Mouse (Mus musculus) neural tube, embryonic 12.5 days (tissue): Measurements from ENCODE around the gene Tab2. TPM values are rescaled to one million over a fixed set of nuclear protein-coding genes. Genes with fewer than 3 reads are reported as not detected.

Experiments
- ATAC-seq: fragments of 200-750 bp; cut with Nextera tagmentation; 2 replicates; pipeline ENCODE4 v1.8.0; 2017; ENCODE audit warnings: low read depth, mild to moderate bottlenecking, moderate TSS enrichment, moderate library complexity; ENCODE audit not compliant: low FRiP score
- H3K27ac ChIP-seq: fragments of 300-500 bp; sonication (generic); 2 replicates; pipeline ENCODE4 v1.5.1; 2016
- H3K27me3 ChIP-seq: fragments of 300-500 bp; sonication (generic); replicated peaks from 2 replicates; pipeline ENCODE4 v1.6.1; 2016; ENCODE audit warnings: mild to moderate bottlenecking
- H3K36me3 ChIP-seq: fragments of 300-500 bp; sonication (generic); 2 replicates; pipeline ENCODE4 v1.6.1; 2016; ENCODE audit warnings: mild to moderate bottlenecking
- H3K4me1 ChIP-seq: fragments of 300-500 bp; sonication (generic); 2 replicates; pipeline ENCODE4 v1.6.1; 2016
- H3K4me2 ChIP-seq: fragments of 300-500 bp; sonication (generic); replicated peaks from 2 replicates; pipeline ENCODE4 v1.6.1; 2016; ENCODE audit warnings: mild to moderate bottlenecking
- H3K4me3 ChIP-seq: fragments of 300-500 bp; sonication (generic); 2 replicates; pipeline ENCODE4 v1.5.1; 2016
- H3K9ac ChIP-seq: fragments of 300-500 bp; sonication (generic); 2 replicates; pipeline ENCODE4 v1.6.1; 2016; ENCODE audit warnings: mild to moderate bottlenecking
- H3K9me3 ChIP-seq: fragments of 300-500 bp; sonication (generic); 2 replicates; pipeline ENCODE4 v1.6.1; 2016; ENCODE audit warnings: mild to moderate bottlenecking
- WGBS: fragments of 180-500 bp; shearing (Covaris S2); methylation state at CpG from one replicate; pipeline ENCODE4 v1.1.7; 2016; 5-methylcytosine and 5-hydroxymethylcytosine counted together
- polyA plus RNA-seq: library from polyadenylated mRNA; unstranded; fragments of >200 nt; fragmentation: Nextera tagmentation; extraction: Ambion mirVana; gene quantifications from 2 replicates; pipeline ENCODE4 v1.2.1, GENCODE M21; 2016

Tab2 gene
- 18.3 and 19.4 TPM in 2 replicates for polyA plus RNA-seq

DNA sequence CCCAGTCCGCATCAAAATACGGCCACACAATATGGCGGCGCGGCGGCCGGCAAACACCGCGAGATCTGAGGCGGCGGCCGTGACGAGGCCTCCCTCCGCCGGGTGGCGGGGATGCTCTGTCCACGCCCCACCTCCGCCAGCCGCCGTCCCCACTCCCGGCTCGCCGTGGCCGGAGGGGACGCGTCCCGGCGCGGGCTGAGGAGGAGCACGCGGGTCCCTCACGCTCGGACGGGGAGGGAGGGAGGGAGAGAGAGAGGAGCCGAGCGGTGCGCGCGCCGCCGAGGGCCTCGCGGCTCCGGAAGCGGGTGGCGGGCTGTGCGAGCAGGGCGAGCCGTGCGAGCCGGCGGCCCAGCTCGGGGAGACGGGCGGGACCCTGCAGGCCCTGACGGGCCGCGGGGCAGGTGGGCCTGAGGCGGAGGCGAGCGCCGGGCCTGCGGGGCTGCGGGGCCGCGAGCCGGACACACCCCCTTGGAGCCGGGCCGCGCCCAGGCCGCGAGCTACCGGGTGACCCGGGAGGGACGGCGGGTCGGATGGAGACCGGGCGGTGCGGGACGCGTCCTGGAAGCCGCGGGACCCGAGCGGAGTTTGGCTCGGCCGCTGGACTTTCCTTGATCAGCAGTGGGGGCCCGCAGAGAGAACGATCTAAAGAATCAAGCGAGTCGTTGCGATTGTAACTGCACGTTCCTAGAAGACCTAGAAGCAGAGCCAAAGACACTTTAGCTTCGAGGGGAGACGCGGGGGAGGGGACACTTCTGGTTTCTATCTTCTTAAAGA lies at the start of gene Tab2:
Gene Tab2, minus strand, starts transcription at position 3 of the 774 bp plus-strand sequence.
- Histone ChIP-seq H3K27me3 (no peaks in the 10 kb centered on the region), H3K4me3 (peak within 1 kb of the TSS; percentile 90), H3K4me2 (peak within 1 kb of the TSS; percentile 84), H3K9me3 (no peaks in the 10 kb centered on the region), H3K36me3 (no peaks in the 10 kb centered on the region), H3K27ac (peak within 1 kb of the TSS; percentile 98), H3K9ac (peak within 1 kb of the TSS; percentile 96), H3K4me1 (peaks cover 15% of the 10 kb centered on the region)
- under 1% methylated on average over 78 of the region's 97 CpGs for WGBS
- peak; percentile 98 for ATAC-seq

DNA sequence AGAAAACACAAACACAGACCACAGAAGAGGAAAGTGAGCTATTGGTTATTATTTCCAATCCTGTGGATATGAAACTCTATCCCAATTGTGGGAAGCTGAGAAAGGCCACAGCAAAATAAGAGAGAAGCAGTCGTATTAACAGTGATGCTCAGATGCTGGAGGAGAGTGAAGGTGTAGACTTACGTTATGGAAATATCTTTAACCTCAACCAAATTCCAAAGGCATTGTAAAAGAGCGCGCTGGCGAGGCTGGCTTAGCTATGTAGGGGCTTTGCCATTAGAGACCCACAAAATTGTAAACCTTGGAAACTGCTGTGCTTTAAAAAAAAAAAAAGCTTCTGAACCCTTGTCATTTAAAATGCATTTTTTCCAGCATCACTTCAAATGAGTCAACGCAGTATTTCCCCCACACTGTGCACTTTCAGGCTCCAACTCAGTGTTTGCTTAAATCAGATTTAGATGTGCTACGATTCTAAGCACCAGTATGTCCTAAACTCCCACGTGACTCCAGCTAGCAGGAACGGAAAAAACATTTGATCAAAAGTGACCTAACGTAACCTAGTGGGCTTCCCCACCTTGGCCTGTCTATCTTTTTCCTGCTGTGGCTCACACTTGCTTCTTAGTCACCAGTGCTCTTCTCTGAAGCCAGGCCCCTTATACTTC lies 36.4 kb upstream of the Tab2 start:
- H3K27ac ChIP-seq = no peak overlapping the region
- ATAC-seq = no peak
- no peak overlapping the region for H3K4me3 ChIP-seq
- no peak overlapping the region for H3K4me2 ChIP-seq
- no peaks in the 10 kb centered on the region for H3K9me3 ChIP-seq
- no peaks in the 10 kb centered on the region for H3K27me3 ChIP-seq
- H3K9ac ChIP-seq = no peak overlapping the region
- WGBS = 82% methylated on average over 10 of the region's 10 CpGs
- H3K36me3 ChIP-seq = no peaks in the 10 kb centered on the region
- no peaks in the 10 kb centered on the region for H3K4me1 ChIP-seq

- Histone ChIP-seq H3K36me3 (no peaks in the 10 kb centered on the region), H3K27me3 (no peaks in the 10 kb centered on the region), H3K9ac (no peak overlapping the region), H3K4me2 (no peak overlapping the region), H3K4me3 (no peak overlapping the region), H3K4me1 (no peaks in the 10 kb centered on the region), H3K27ac (no peak overlapping the region), H3K9me3 (no peaks in the 10 kb centered on the region)
- 79% methylated on average over 5 of the region's 5 CpGs for WGBS
- no peak for ATAC-seq
Observed at GRCm38 (mm10) chr10:7991596-7991995, 35.6 kb upstream of the Tab2 start.

- Histone ChIP-seq H3K9me3 (no peaks in the 10 kb centered on the region), H3K27ac (no peak overlapping the region), H3K4me3 (no peak overlapping the region), H3K27me3 (no peaks in the 10 kb centered on the region), H3K4me2 (no peak overlapping the region), H3K4me1 (no peaks in the 10 kb centered on the region), H3K36me3 (no peaks in the 10 kb centered on the region), H3K9ac (no peak overlapping the region)
- no peak for ATAC-seq
- WGBS = 90% methylated on average over 8 of the region's 8 CpGs
Observed at GRCm38 (mm10) chr10:7987521-7987920, 31.5 kb upstream of the Tab2 start.

GRCm38 (mm10) chr10:7976462-7976861 lies 20.4 kb upstream of the Tab2 start:
- Histone ChIP-seq H3K4me1 (no peaks in the 10 kb centered on the region), H3K27me3 (no peaks in the 10 kb centered on the region), H3K27ac (no peak overlapping the region), H3K9me3 (no peaks in the 10 kb centered on the region), H3K9ac (no peak overlapping the region), H3K4me3 (no peak overlapping the region), H3K36me3 (no peaks in the 10 kb centered on the region), H3K4me2 (no peak overlapping the region)
- ATAC-seq = no peak
- WGBS = 95% methylated on average over 9 of the region's 9 CpGs

DNA sequence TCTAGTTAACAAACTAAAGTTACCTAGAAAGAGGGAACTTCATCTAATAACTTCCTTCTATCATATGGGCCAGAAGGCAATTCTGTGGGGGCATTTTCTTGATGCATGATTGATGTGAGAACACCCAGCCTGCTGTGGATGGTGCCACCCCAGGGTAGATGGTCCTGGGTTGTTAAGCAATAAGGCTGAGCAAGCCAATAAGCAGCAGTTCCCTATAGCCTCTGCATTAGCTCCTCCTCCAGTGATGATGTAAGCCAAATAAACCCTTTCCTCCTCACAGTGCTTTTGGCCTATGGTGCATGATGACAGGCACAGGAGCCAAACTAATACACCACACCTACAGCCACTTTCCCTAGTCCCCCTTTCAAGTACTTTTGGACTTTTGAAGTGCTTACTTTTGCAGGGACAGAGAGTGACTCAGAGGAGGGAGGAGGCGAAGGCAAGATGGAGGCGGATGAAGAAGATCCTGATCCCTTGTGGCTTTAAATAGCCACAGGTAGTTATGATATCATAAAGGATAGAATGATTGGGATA lies 12.8 kb upstream of the Tab2 start:
- ATAC-seq = no peak
- Histone ChIP-seq H3K27me3 (no peaks in the 10 kb centered on the region), H3K36me3 (no peaks in the 10 kb centered on the region), H3K9ac (no peak overlapping the region), H3K27ac (no peak overlapping the region), H3K4me3 (no peak overlapping the region), H3K9me3 (no peaks in the 10 kb centered on the region), H3K4me1 (no peaks in the 10 kb centered on the region), H3K4me2 (no peak overlapping the region)
- 97% methylated on average over 2 of the region's 2 CpGs for WGBS

DNA sequence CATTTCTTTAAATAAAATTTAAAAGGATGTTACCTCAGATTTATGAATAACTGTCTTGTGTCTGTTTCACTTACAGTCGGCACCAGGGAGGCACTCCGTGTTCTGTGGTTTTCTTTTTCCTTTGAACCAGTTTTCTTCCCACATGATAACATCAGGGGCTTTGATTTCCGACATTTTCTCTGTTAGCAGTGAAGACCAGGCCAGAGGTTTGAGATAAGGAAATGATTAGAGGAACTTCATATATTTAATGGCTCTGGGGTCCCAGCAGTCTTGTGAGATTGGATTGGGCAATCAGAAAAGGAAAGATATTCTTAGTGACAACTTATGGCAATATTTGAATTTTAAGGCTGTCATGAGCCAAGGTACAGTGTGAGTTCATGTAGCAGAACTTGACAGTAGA lies 11.1 kb upstream of the Tab2 start:
- Histone ChIP-seq H3K4me2 (no peak overlapping the region), H3K9me3 (no peaks in the 10 kb centered on the region), H3K9ac (no peak overlapping the region), H3K4me1 (no peaks in the 10 kb centered on the region), H3K27ac (no peak overlapping the region), H3K4me3 (no peak overlapping the region), H3K27me3 (no peaks in the 10 kb centered on the region), H3K36me3 (no peaks in the 10 kb centered on the region)
- 86% methylated on average over 3 of the region's 3 CpGs for WGBS
- no peak for ATAC-seq

- no peak overlapping the region for H3K9ac ChIP-seq
- H3K4me2 ChIP-seq = no peak overlapping the region
- peaks cover 7% of the 10 kb centered on the region for H3K4me1 ChIP-seq
- 87% methylated on average over 6 of the region's 6 CpGs for WGBS
- no peak overlapping the region for H3K4me3 ChIP-seq
- no peak overlapping the region for H3K27ac ChIP-seq
- H3K9me3 ChIP-seq = no peaks in the 10 kb centered on the region
- no peak for ATAC-seq
- no peaks in the 10 kb centered on the region for H3K27me3 ChIP-seq
- no peaks in the 10 kb centered on the region for H3K36me3 ChIP-seq
Observed at GRCm38 (mm10) chr10:7959073-7959472, 3.0 kb upstream of the Tab2 start.

- Histone ChIP-seq H3K9ac (peak overlapping the region; percentile 96), H3K36me3 (no peaks in the 10 kb centered on the region), H3K27ac (peak overlapping the region; percentile 98), H3K4me2 (peak overlapping the region; percentile 84), H3K4me3 (peak overlapping the region; percentile 90), H3K9me3 (no peaks in the 10 kb centered on the region), H3K27me3 (no peaks in the 10 kb centered on the region), H3K4me1 (peaks cover 15% of the 10 kb centered on the region)
- WGBS = 0% methylated on average over 17 of the region's 76 CpGs
- ATAC-seq = peak; percentile 73
Observed at GRCm38 (mm10) chr10:7955634-7956121, 352 bp downstream of the Tab2 start.

GRCm38 (mm10) chr10:7954989-7955633 lies 919 bp downstream of the Tab2 start:
- ATAC-seq = peak; percentile 0; the same call in 1 of the 2 replicates
- Histone ChIP-seq H3K4me3 (peak overlapping the region; percentile 90), H3K27me3 (no peaks in the 10 kb centered on the region), H3K27ac (peak overlapping the region; percentile 98), H3K4me2 (peak overlapping the region; percentile 84), H3K9ac (peak overlapping the region; percentile 96), H3K4me1 (peaks cover 15% of the 10 kb centered on the region), H3K36me3 (no peaks in the 10 kb centered on the region), H3K9me3 (no peaks in the 10 kb centered on the region)
- under 1% methylated on average over 31 of the region's 31 CpGs for whole genome bisulfite sequencing

GRCm38 (mm10) chr10:7954627-7954988 lies 1.4 kb downstream of the Tab2 start:
- H3K36me3 ChIP-seq = no peaks in the 10 kb centered on the region
- peak overlapping the region; percentile 84 for H3K4me2 ChIP-seq
- no peaks in the 10 kb centered on the region for H3K9me3 ChIP-seq
- H3K9ac ChIP-seq = peak overlapping the region; percentile 96
- no peaks in the 10 kb centered on the region for H3K27me3 ChIP-seq
- no peak overlapping the region for H3K27ac ChIP-seq
- ATAC-seq = no peak
- H3K4me3 ChIP-seq = peak overlapping the region; percentile 90
- WGBS = 2% methylated on average over 5 of the region's 5 CpGs
- peaks cover 15% of the 10 kb centered on the region for H3K4me1 ChIP-seq

GRCm38 (mm10) chr10:7943006-7943405 lies 13.0 kb downstream of the Tab2 start:
- H3K4me1 ChIP-seq = peaks cover 3% of the 10 kb centered on the region; the same call in 1 of the 2 replicates
- ATAC-seq = no peak
- no peaks in the 10 kb centered on the region for H3K9me3 ChIP-seq
- no peak overlapping the region for H3K9ac ChIP-seq
- WGBS = 49% methylated on average over 3 of the region's 3 CpGs
- no peak overlapping the region for H3K4me2 ChIP-seq
- H3K4me3 ChIP-seq = no peak overlapping the region
- H3K27ac ChIP-seq = no peak overlapping the region
- no peaks in the 10 kb centered on the region for H3K27me3 ChIP-seq
- peaks cover 4% of the 10 kb centered on the region for H3K36me3 ChIP-seq
